8 mouse cellular contexts compared by ENCODE assay signal in the genomic region with DNA sequence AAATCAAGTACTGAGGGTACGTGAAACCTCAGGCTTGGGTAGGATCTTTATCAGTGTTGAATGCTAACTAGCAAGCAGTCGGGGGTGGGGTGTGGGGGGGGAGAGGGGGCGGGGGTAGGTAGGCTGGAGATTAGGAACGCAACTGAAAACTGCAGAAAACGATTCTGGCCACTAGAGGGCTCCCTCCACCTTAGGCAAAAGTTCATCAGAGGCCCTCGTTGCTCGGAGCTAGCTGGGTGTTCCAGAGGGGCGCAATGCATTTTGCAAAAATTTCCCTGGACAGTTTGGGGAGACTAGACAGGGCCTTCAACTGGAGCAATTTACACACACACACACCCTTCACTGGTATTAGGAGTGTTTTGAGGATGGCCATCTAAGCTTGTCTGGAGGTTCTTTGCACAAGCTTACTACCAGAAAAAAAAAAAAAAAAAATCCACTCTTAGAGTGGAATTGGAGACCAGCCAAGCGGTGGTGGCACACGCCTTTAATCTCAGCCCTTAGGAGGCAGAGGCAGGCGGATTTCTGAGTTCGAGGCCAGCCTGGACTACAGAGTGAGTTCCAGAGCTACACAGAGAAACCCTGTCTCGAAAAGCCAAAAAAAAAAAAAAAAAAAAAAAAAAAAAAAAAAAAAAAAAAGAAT. TPM values are rescaled to one million over a fixed set of nuclear protein-coding genes. Genes with fewer than 3 reads are reported as not detected.
DNase-seq lines count a peak whose midpoint lies in the region; ATAC-seq and TF ChIP-seq lines count a peak whose summit lies in the region.

No protein-coding gene starts in this region.

- no peak for ATAC-seq in G1E (ENCODE audit: extremely low read depth, insufficient number of reproducible peaks, low FRiP score, poor library complexity, severe bottlenecking)

- peaks cover 7% of the 10 kb centered on the region for H3K9me3 ChIP-seq in G1E (replicated peaks)

- H3K27ac ChIP-seq in cerebellum, adult 2 months (ENCODE audit: insufficient read depth, low read length) = no peak overlapping the region

- DNase-seq in 3134 (ENCODE audit: extremely low read depth, insufficient read length, low spot score) (peak; percentile 29), G1E (ENCODE audit: low spot score) (peak; percentile 25)
- DNase-seq in cerebellum, adult 2 months = peak; percentile 84 to 85
- peak; percentile 31 to 53 for DNase-seq in gastrocnemius, adult 8-10 months (ENCODE audit: low spot score in 2 of 2)
- peak; percentile 75 to 85 for DNase-seq in kidney, postnatal 25 days
- peak; percentile 58 for DNase-seq in lung, adult 2 months
- DNase-seq in right cerebral cortex, adult 18-20 months = peak; percentile 70
- peak; percentile 23 for DNase-seq in urinary bladder, adult 2 months (ENCODE audit: low spot score)

- H3K4me1 ChIP-seq in G1E (ENCODE audit: insufficient read depth, low read depth, low read length) = peaks cover 4% of the 10 kb centered on the region; the same call in 1 of the 2 replicates
- no peaks in the 10 kb centered on the region for H3K4me1 ChIP-seq in cerebellum, adult 2 months (ENCODE audit: control insufficient read depth, insufficient read depth, low read length)
- H3K4me1 ChIP-seq in lung, adult 2 months (ENCODE audit: control insufficient read depth, insufficient read depth, low read length) = peaks cover 9% of the 10 kb centered on the region

- no peak for TF ChIP-seq POLR2A in cerebellum, adult 2 months (IDR thresholded peaks at IDR 0.05; ENCODE audit: borderline replicate concordance, insufficient read depth, low read length)
- TF ChIP-seq POLR2A in lung, adult 2 months (IDR thresholded peaks at IDR 0.05; ENCODE audit: borderline replicate concordance, extremely low read depth, low read depth, low read length) = no peak

- H3K4me3 ChIP-seq in G1E (ENCODE audit: low read depth, low read length) = no peak overlapping the region
- H3K4me3 ChIP-seq in cerebellum, adult 2 months (replicated peaks; ENCODE audit: insufficient read depth, low read depth, low read length) = no peak overlapping the region
- H3K4me3 ChIP-seq in lung, adult 2 months (replicated peaks; ENCODE audit: extremely low read depth, low read depth, low read length) = no peak overlapping the region

- 3% methylated on average over 13 of the region's 13 CpGs for WGBS in cerebellum, adult 2 months
- 9% methylated on average over 13 of the region's 13 CpGs for WGBS in lung, adult 2 months

- H3K27me3 ChIP-seq in G1E (ENCODE audit: insufficient read depth, low read length) = peaks cover 46% of the 10 kb centered on the region
- no peaks in the 10 kb centered on the region for H3K27me3 ChIP-seq in cerebellum, adult 2 months (ENCODE audit: control insufficient read depth, insufficient read depth, low read length)

- TF ChIP-seq CTCF in G1E (IDR thresholded peaks at IDR 0.05; ENCODE audit: low read depth, low read length) = 0 out of 2 replicates have a peak, but pooled peaks have one; percentile 19
- peak; percentile 84 for TF ChIP-seq CTCF in cerebellum, adult 2 months (IDR thresholded peaks at IDR 0.05; ENCODE audit: borderline replicate concordance, insufficient read depth, low read depth, low read length)
- TF ChIP-seq CTCF in lung, adult 2 months (IDR thresholded peaks at IDR 0.05; ENCODE audit: insufficient read depth, low read length) = peak; percentile 91

- no peaks in the 10 kb centered on the region for H3K36me3 ChIP-seq in G1E (replicated peaks)

RNA-seq across cellular contexts. Expression of gene Dpysl5, which starts 1.5 kb away (rescaled TPM):
- not detected in 2 replicates for total RNA-seq in G1E (2014; fragmentation: Nextera tagmentation)
- total RNA-seq in G1E (2017) = under 0.01 and 0.49 TPM in 2 replicates
- polyA plus RNA-seq in G1E (2012) = not detected in 2 replicates
- polyA plus RNA-seq in cerebellum, adult 2 months (2012; rRNA removed) = 24.2 and 26.5 TPM in 2 replicates
- total RNA-seq in gastrocnemius, adult 8-10 months (2022) = 1 to 10 TPM in 3 of 4 experiments, under 1 TPM in 1; 0.97 to 1.6 (median 1.4) TPM
- polyA plus RNA-seq in lung, adult 2 months (2012; rRNA removed) = 5.6 and 7.9 TPM in 2 replicates
- polyA plus RNA-seq in urinary bladder, adult 2 months (2012; rRNA removed) = 0.28 and 0.35 TPM in 2 replicates

RNA-seq across cellular contexts. Expression of gene Cenpa, which starts 43.3 kb away (rescaled TPM):
- total RNA-seq in G1E (2014; fragmentation: Nextera tagmentation) (165 and 203 TPM in 2 replicates), G1E (2017) (113 and 114 TPM in 2 replicates)
- 307 and 368 TPM in 2 replicates for polyA plus RNA-seq in G1E (2012)
- polyA plus RNA-seq in cerebellum, adult 2 months (2012; rRNA removed) = 2.3 TPM in 2 replicates
- total RNA-seq in gastrocnemius, adult 8-10 months (2022) = 1 to 10 TPM; 1.5 to 2.2 (median 1.6) TPM
- 12.2 and 13.8 TPM in 2 replicates for polyA plus RNA-seq in lung, adult 2 months (2012; rRNA removed)
- 7.9 and 9.9 TPM in 2 replicates for polyA plus RNA-seq in urinary bladder, adult 2 months (2012; rRNA removed)

Comparison
In these comparisons a context has a peak if more than half of its experiments do, and no peak if none do; other contexts are left out.
1. DNase-seq: peak in every context shown above with its lines; median percentile 84 in cerebellum, adult 2 months; 80 in kidney, postnatal 25 days; 70 in right cerebral cortex, adult 18-20 months; 58 in lung, adult 2 months; 42 in gastrocnemius, adult 8-10 months; 29 in 3134; 25 in G1E; 23 in urinary bladder, adult 2 months.
2. CTCF ChIP-seq: peak in every context shown above with its lines; median percentile 91 in lung, adult 2 months; 84 in cerebellum, adult 2 months; 19 in G1E.
3. RNA of gene Cenpa, which starts 43.3 kb away (polyA plus RNA-seq): 307 to 368 TPM in G1E; 12.2 to 13.8 TPM in lung, adult 2 months, 7.9 to 9.9 TPM in urinary bladder, adult 2 months and 2.3 TPM in cerebellum, adult 2 months; every median in the first group is over 10 times any median in the second.